Comparison of ENCODE assay signal across 8 mouse cellular contexts in genomic region chr5:116422699-116423201, GRCm38 (mm10). TPM values are rescaled to one million over a fixed set of nuclear protein-coding genes. Genes with fewer than 3 reads are reported as not detected.
DNase-seq lines count a peak whose midpoint lies in the region; ATAC-seq lines count a peak whose summit lies in the region.

Gene Hspb8, minus strand, starts transcription at chr5:116422864.

- H3K27ac ChIP-seq in hindbrain, embryonic 16.5 days (ENCODE audit: low read depth, low read length): peak within 1 kb of the TSS; percentile 54; the same call in 1 of the 2 replicates
- peak within 1 kb of the TSS; percentile 83 for H3K27ac ChIP-seq in limb, embryonic 10.5 days
- H3K27ac ChIP-seq in midbrain, embryonic 13.5 days: no peak within 1 kb of the TSS

- no peaks in the 10 kb centered on the region for H3K36me3 ChIP-seq in hindbrain, embryonic 16.5 days (ENCODE audit: control insufficient read depth, insufficient read depth, low read length)
- H3K36me3 ChIP-seq in limb, embryonic 10.5 days: no peaks in the 10 kb centered on the region
- H3K36me3 ChIP-seq in midbrain, embryonic 13.5 days: no peaks in the 10 kb centered on the region

- H3K4me3 ChIP-seq in hindbrain, embryonic 16.5 days (ENCODE audit: low read length): peak within 1 kb of the TSS; percentile 33
- peak within 1 kb of the TSS; percentile 53 for H3K4me3 ChIP-seq in limb, embryonic 10.5 days
- peak within 1 kb of the TSS; percentile 13; the same call in 1 of the 2 replicates for H3K4me3 ChIP-seq in midbrain, embryonic 13.5 days (replicated peaks)

- H3K4me2 ChIP-seq in hindbrain, embryonic 16.5 days (ENCODE audit: low read length): peak within 1 kb of the TSS; percentile 56
- peak within 1 kb of the TSS; percentile 52 for H3K4me2 ChIP-seq in midbrain, embryonic 13.5 days (replicated peaks)

- peak in 1 of 2 experiments; percentile 32 for DNase-seq in layer of hippocampus, adult 18-20 months (ENCODE audit: low spot score in 2 of 2)
- DNase-seq in layer of hippocampus, adult 9-11 months: no peak
- peak; percentile 90 to 92 for DNase-seq in cerebellum, postnatal 25 days
- peak; percentile 85 for DNase-seq in gastrocnemius, postnatal 10 days
- DNase-seq in limb, embryonic 10.5 days (ENCODE audit: low spot score): peak; percentile 75
- peak; percentile 56 for DNase-seq in urinary bladder, adult 2 months (ENCODE audit: low spot score)

- H3K9ac ChIP-seq in hindbrain, embryonic 16.5 days (ENCODE audit: low read depth, low read length): peak within 1 kb of the TSS; percentile 44
- H3K9ac ChIP-seq in midbrain, embryonic 13.5 days (replicated peaks): peak within 1 kb of the TSS; percentile 33; the same call in 1 of the 2 replicates

- H3K27me3 ChIP-seq in hindbrain, embryonic 16.5 days (replicated peaks; ENCODE audit: control insufficient read depth, insufficient read depth, low read length): no peaks in the 10 kb centered on the region
- peaks cover 6% of the 10 kb centered on the region; the same call in 1 of the 2 replicates for H3K27me3 ChIP-seq in limb, embryonic 10.5 days (ENCODE audit: low read depth, poor library complexity, severe bottlenecking)
- H3K27me3 ChIP-seq in midbrain, embryonic 13.5 days: peaks cover 7% of the 10 kb centered on the region; the same call in 1 of the 2 replicates

- peaks cover 17% of the 10 kb centered on the region for H3K4me1 ChIP-seq in hindbrain, embryonic 16.5 days (ENCODE audit: control insufficient read depth, insufficient read depth, low read depth, low read length)
- H3K4me1 ChIP-seq in limb, embryonic 10.5 days: peaks cover 54% of the 10 kb centered on the region
- H3K4me1 ChIP-seq in midbrain, embryonic 13.5 days (replicated peaks): peaks cover 41% of the 10 kb centered on the region

- WGBS in hindbrain, embryonic 16.5 days: under 1% methylated on average over 19 of the region's 20 CpGs
- WGBS in limb, embryonic 10.5 days: 1% methylated on average over 20 of the region's 20 CpGs
- WGBS in midbrain, embryonic 13.5 days: under 1% methylated on average over 20 of the region's 20 CpGs

- peak; percentile 80; the same call in 1 of the 2 replicates for ATAC-seq in hindbrain, embryonic 16.5 days
- ATAC-seq in midbrain, embryonic 13.5 days: peak; percentile 63

- no peaks in the 10 kb centered on the region for H3K9me3 ChIP-seq in hindbrain, embryonic 16.5 days (ENCODE audit: control insufficient read depth, low read length)
- H3K9me3 ChIP-seq in limb, embryonic 10.5 days (replicated peaks): no peaks in the 10 kb centered on the region
- H3K9me3 ChIP-seq in midbrain, embryonic 13.5 days: no peaks in the 10 kb centered on the region

RNA-seq across cellular contexts. Expression of gene Hspb8, which starts in this region (rescaled TPM):
- total RNA-seq in layer of hippocampus, adult 18-20 months (2021): 10 to 100 TPM; 10.8 to 15.4 TPM
- total RNA-seq in gastrocnemius, postnatal 10 days (2021): 100 to 1,000 TPM; 194 to 198 TPM
- 8.9 and 9.4 TPM in 2 replicates for polyA plus RNA-seq in hindbrain, embryonic 16.5 days (2015; fragmentation: Nextera tagmentation; extraction: Ambion mirVana)
- 8.8 and 9.7 TPM in 2 replicates for polyA plus RNA-seq in limb, embryonic 10.5 days (2016; fragmentation: Nextera tagmentation; extraction: Ambion mirVana)
- polyA plus RNA-seq in midbrain, embryonic 13.5 days (2015; fragmentation: Nextera tagmentation; extraction: Ambion mirVana): 2.9 and 4.3 TPM in 2 replicates
- 229 and 244 TPM in 2 replicates for polyA plus RNA-seq in urinary bladder, adult 2 months (2012; rRNA removed)

Comparison
In these comparisons a context has a peak if more than half of its experiments do, and no peak if none do; other contexts are left out.
1. RNA of gene Hspb8 (total RNA-seq): 194 to 198 TPM in gastrocnemius, postnatal 10 days; 10.8 to 15.4 TPM in layer of hippocampus, adult 18-20 months; every median in the first group is over 10 times any median in the second.
2. RNA of gene Hspb8 (polyA plus RNA-seq): 229 to 244 TPM in urinary bladder, adult 2 months; 8.8 to 9.7 TPM in limb, embryonic 10.5 days, 8.9 to 9.4 TPM in hindbrain, embryonic 16.5 days and 2.9 to 4.3 TPM in midbrain, embryonic 13.5 days; every median in the first group is over 10 times any median in the second.
3. Peak in every context shown above with its lines, with median percentiles within 50 percentile points of each other: H3K4me3 ChIP-seq.